Mouse (Mus musculus): ENCODE measurements around the gene Dlx4.

DNA sequence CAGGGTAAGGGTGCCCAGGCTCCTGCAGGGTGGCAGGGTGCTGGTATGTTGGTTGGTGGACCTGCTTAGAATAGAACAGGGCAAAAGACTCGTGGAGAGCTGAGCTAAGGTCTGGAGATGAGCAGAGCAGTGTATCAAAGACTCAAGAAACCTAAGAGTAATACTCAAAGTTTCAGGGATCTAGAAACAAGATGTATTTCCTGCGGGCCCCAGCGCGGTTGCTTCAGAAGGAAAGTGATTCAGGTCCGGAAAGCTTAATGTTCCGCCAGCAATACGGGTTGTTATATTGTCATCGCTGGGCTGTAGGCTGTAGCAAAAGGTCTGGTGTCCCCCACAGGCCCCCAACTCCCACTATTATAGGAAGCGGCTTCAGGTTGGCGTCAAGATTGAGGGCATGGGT is 3.8 kb downstream of the Dlx4 start:
- TF ChIP-seq CTCF (conservative IDR thresholded peaks at IDR 0.05; ENCODE audit: insufficient read depth, insufficient read length, low read depth, low read length) (no peak), POLR2A (IDR thresholded peaks at IDR 0.05; ENCODE audit: low read depth, low read length) (no peak)
